Mouse (Mus musculus): ENCODE results near the gene Hdgfl2. TPM values are rescaled to one million over a fixed set of nuclear protein-coding genes. Genes with fewer than 3 reads are reported as not detected.
"Not testable (repeated sequence)": the region's sequence is repeated elsewhere in the genome, so short reads cannot be mapped to it uniquely, and the experiment has no call there.

Hdgfl2 gene
- total RNA-seq, 2 experiments from 2014 or later = 23.8 to 26.3 TPM

DNA sequence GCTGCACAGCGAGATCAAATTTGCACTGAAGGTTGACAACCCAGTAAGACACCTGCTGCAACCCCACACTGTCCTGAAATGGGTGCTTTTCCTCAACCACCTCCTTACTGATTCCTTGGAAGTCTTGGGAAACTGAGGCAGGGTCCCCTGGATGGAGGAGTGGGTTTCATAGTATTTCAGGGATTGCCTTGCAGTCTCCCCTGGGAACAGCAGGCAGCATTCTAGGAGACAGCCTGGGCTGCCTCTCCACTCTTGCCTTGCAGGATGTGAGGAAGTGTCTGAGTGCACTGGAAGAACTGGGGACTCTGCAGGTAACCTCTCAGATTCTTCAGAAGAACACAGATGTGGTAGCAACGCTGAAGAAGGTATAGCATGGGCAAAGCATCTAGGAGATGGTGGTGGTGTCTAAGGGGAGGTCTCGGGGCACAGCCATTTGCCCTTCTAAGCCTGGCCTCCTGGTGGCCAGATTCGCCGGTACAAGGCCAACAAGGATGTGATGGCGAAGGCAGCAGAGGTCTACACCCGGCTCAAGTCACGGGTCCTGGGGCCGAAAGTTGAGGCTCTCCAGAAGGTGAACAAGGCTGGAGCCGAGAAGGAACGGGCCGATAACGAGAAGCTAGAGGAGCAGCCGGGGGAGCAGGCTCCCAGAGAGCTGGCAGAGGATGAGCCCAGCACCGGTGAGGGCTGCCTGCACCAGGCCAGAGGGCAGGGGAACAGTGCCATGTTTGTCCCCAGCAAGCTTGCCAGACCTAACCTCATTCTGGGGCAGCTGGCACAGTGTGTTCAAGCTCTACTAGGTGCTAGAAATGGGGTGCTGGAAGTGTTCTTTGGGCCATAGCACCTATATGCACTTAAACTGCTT lies 19.5 kb downstream of the Hdgfl2 start:
- peak overlapping the region; percentile 68 for H3K27ac ChIP-seq
- H3K4me3 ChIP-seq = no peak overlapping the region
- peak; percentile 35; the same call in 1 of the 2 replicates for TF ChIP-seq CTCF (IDR thresholded peaks at IDR 0.05)
- intact Hi-C loops (cut with DNase I) = no loop called here
- peak; percentile 84 for DNase-seq

DNA sequence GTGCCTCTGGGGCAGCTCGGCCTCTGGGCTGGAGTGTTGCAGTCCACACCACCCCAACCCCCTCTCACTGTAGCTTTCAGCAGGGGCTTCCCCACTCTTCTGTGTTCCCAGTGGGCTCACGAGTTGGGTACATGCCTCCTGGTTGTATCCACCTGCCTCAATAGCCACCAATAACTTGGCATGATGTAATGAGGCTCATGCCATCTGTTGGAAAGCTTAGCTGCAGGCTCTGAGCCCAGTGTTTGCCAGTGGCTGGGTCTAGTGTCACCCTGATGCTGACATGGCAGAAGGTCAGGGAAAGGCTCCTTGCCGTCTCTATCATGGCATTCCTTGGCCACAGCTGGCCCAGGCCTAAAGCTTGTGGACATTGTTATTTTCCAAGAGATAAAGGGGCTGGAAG lies 21.4 kb downstream of the Hdgfl2 start:
- Histone ChIP-seq H3K27ac (peak overlapping the region; percentile 68), H3K4me3 (no peak overlapping the region)
- DNase-seq = peak; percentile 83
- no peak for TF ChIP-seq CTCF (IDR thresholded peaks at IDR 0.05)
- intact Hi-C loops (cut with DNase I) = no loop called here

DNA sequence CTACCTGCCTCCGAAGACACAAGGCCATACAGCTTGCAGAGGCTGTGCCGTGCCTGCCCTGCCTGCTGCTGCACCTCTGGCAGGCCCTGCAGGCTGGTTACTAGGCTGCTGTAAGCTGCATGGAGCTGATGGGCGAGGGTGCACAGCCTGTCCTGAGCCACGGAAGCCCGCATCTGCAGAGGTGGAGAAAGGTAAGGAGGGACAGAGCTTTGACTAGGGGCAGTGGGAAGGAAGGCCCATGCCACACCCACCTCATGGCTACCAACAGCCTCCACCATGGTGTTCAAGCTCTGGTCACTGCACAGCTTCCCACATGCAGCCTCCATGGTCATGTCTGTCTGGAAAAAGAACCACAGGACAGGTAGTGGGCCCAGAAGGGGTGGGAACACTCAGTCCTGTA lies 22.7 kb downstream of the Hdgfl2 start:
- no peak overlapping the region for H3K4me3 ChIP-seq
- peak; percentile 44 for DNase-seq
- TF ChIP-seq CTCF (IDR thresholded peaks at IDR 0.05) = no peak
- peak overlapping the region; percentile 68 for H3K27ac ChIP-seq
- intact Hi-C loops (cut with DNase I) = no loop called here

DNA sequence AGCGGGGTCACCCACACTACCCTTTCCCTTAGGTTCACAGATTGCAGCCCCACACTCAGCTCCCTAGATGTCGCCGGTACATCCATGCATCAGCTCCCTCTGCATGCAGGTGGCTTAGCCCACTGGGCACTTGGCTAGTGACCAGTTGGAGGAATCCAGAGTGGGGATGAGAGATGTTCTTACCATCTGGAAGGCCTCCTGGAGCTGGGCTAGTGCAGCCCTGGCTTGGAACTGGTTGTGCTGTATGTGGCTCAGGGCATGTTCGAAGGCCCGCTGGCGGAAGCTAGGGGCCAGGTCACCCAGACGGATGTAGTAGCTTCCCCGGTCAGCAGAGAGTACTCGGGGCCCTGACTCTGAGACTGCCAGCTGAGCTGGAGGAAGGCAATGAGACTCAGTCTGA lies 23.5 kb downstream of the Hdgfl2 start:
- intact Hi-C loops (cut with DNase I) = no loop called here
- H3K27ac ChIP-seq = peak overlapping the region; percentile 68
- no peak overlapping the region for H3K4me3 ChIP-seq
- TF ChIP-seq CTCF (IDR thresholded peaks at IDR 0.05) = no peak
- DNase-seq = peak; percentile 75

DNA sequence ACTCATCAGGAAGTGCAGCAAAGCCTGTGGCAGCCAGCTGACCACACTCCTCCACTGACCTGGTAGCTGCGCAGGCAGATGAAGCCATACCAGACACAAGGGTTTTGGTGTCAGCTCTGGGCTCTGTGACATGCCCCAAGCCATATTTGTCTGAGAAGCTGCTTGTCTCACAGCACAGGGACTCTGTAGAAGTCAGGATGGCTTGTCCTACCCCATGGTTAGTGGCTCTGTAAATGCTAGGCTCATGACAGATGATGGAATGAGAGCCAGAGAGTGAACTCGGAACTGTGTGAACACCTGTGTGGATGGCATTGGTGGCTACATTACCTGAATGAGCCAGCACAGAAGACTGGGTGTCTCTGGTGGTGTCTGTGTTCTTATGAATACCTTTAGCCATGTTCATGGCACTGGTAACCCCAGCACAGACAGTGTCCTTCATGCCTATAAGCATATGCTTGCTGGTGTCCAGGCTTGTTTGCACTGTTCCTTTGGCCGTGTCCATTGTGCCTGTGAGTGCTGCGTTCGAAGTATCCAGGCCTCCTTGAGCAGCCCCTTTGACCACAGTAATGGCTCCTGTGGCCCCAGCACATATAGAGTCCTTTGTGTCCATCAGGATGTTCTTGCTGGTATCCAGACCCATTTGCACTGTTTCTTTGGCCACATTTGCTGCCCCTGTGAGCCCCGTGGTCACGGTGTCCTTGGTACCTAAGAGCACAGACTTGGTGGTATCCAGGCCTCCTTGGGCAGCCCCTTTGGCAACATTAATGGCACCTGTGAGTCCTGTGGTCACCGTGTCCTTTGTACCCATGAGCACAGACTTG lies 24.2 kb downstream of the Hdgfl2 start:
- TF ChIP-seq CTCF (IDR thresholded peaks at IDR 0.05) = no peak
- DNase-seq = no peak
- intact Hi-C loops (cut with DNase I) = no loop called here
- Histone ChIP-seq H3K27ac (peak overlapping the region; percentile 68), H3K4me3 (no peak overlapping the region)

GRCm38 (mm10) chr17:56104821-56105220 lies 25.4 kb downstream of the Hdgfl2 start:
- H3K4me3 ChIP-seq; DNase-seq; intact Hi-C loops (cut with DNase I): not testable (repeated sequence)
- H3K27ac ChIP-seq = peak overlapping the region; percentile 75

GRCm38 (mm10) chr17:56106436-56106835 lies 27.0 kb downstream of the Hdgfl2 start:
- intact Hi-C loops (cut with DNase I); H3K4me3 ChIP-seq; DNase-seq: not testable (repeated sequence)
- peak overlapping the region; percentile 100 for H3K27ac ChIP-seq

DNA sequence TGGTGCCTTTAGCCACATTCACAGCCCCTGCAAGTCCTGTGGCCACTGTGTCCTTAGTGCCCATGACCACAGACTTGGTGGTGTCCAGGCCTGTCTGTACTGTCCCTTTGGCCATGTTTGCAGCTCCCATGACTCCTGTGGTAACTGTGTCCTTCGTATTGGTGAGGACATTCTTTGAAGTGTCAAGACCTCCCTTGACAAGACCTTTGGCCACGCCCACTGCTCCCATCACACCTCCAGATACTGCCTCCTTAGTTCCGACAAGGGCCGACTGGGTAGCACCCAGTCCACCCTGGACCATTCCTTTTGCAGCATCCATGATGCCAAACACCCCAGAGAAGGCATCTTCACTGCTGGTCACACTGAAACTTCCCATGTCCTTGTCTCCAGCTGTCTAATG lies 27.5 kb downstream of the Hdgfl2 start:
- Histone ChIP-seq H3K4me3 (peak overlapping the region; percentile 85), H3K27ac (peak overlapping the region; percentile 100)
- intact Hi-C loops (cut with DNase I) = no loop called here
- TF ChIP-seq CTCF (IDR thresholded peaks at IDR 0.05) = no peak
- DNase-seq = no peak

DNA sequence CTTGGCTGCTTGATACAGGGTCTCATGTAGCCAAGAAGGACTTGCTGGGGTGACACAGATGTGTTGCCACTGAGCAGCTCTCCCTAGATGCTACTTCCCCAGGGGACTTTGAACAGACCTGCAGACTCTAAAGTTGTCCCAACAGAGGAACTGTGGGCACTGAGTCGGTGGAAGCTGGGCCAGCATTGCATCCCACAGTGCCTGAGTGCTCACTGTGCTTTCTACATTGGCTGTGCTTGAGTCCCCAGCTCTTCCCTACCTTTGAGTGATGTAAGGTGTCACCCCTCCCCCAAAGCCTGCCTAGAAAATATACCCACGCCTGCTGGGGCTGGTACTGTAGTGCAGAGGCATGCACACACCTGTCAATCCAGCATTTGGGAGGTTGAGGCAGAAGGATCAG lies 28.3 kb downstream of the Hdgfl2 start:
- intact Hi-C loops (cut with DNase I) = no loop called here
- no peak for TF ChIP-seq CTCF (IDR thresholded peaks at IDR 0.05)
- no peak for DNase-seq
- Histone ChIP-seq H3K27ac (peak overlapping the region; percentile 100), H3K4me3 (peak overlapping the region; percentile 85)

DNA sequence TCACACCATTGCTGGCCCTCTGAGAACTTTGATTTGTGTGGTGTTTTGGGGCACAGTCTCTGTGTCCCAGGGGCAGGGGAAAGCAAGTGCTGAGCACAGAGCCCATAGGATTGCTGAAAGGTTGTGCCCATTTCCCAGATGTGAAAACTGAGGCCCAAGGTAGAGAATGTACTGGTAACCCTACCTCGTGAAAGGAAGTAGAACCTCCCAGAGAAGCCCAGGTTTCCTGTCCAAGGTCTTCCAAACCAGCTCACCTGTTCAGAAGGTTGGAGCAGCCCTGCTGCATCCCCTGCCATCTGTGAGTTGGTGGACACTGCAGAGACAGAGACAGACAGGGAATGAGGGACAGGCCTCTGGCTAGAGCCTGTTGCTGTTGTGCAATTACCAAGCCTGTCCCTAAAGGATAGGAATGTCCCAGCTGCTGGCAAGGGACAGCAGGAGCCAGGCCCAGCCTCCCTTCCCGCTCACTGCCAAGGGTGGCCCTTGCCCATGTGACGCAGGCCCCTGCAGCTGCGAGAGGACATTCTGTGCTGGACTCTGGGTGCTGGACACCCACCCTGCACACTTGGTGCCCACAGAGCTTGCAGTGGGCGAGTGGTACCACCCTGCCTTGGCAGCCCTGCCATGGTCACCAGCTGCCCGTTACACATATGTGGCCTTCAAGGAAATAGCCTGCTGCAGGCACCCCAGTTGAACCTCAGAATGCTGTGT lies 29.1 kb downstream of the Hdgfl2 start:
- DNase-seq = peak; percentile 96
- Histone ChIP-seq H3K27ac (peak overlapping the region; percentile 100), H3K4me3 (peak overlapping the region; percentile 85)
- intact Hi-C loops (cut with DNase I) = no loop called here
- TF ChIP-seq CTCF (IDR thresholded peaks at IDR 0.05) = no peak

DNA sequence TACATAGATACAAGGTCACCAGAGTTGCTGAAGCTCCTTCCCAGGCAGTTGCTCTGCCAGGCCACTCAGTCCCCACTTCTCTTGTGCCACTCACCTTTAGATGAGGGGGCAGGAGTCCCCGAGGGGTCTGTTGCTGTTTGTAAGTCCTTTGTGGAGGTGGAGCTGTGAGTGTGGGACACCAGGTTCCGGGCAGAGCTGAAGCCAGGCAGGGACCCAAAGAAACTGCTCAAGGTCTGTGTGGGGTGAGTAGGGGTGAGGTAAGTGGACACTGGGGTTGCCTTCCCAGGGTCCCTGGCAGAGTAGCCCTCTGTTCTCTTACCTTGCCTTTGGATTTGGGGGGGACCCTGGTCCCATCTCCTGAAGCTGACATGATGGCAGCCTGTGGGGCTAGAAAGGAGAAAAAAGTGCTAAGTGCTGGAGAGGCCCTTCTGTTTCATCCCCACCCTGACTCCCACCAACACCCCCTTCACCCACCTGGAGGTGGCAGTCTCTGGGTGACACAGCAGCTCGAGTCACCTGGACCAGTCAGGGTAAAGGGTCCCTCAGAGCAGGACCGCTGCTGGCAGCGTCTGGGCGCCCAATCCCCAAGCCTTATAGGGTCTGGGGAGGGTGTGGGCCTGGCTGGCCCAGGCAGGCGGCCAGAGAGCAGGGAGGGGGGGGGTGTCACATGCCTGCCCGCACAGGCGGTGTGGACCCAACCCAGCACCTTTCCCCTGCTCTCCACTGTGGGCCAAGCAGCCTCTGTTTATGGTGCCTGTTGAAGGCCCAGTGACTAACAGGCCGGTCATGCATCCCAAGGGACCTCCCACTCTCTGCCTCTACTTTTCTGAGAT lies 30.0 kb downstream of the Hdgfl2 start, which contains the start of gene Plin4:
TSS of gene Plin4 (minus strand) at position 585 of the 833 bp plus-strand sequence.
- TF ChIP-seq CTCF (IDR thresholded peaks at IDR 0.05) = peak; percentile 41
- peak; percentile 93 for DNase-seq
- intact Hi-C loops (cut with DNase I) = loop anchor here (10.0 kb wide), 1 partner anchor 495 kb away; the partner anchor contains the start of gene 2410015M20Rik
- H3K4me3 ChIP-seq = peak within 1 kb of the TSS; percentile 85
- H3K27ac ChIP-seq = peak within 1 kb of the TSS; percentile 100

Data from gastrocnemius, adult 2 months (tissue).